Mouse (Mus musculus) stomach, embryonic 14.5 days (tissue): ENCODE data around the gene Sort1. TPM values are rescaled to one million over a fixed set of nuclear protein-coding genes. Genes with fewer than 3 reads are reported as not detected.

Experiments used
- ATAC-seq: fragments of 200-750 bp; cut with Nextera tagmentation; 2 replicates; pipeline ENCODE4 v1.8.0; 2017; ENCODE audit warnings: low read depth, moderate TSS enrichment; ENCODE audit not compliant: insufficient number of reproducible peaks, insufficient read depth, low FRiP score
- H3K27ac ChIP-seq: fragments of 300-500 bp; sonication (generic); 2 replicates; pipeline ENCODE4 v1.5.1; 2014; ENCODE audit warnings: mild to moderate bottlenecking, low read length, moderate library complexity, mixed read lengths
- H3K27me3 ChIP-seq: fragments of 300-500 bp; sonication (generic); 2 replicates; pipeline ENCODE4 v1.6.1; 2014; ENCODE audit warnings: low read length, control low read depth, mixed read lengths; ENCODE audit not compliant: control insufficient read depth, insufficient read depth
- H3K36me3 ChIP-seq: fragments of 300-500 bp; sonication (generic); 2 replicates; pipeline ENCODE4 v1.6.1; 2014; ENCODE audit warnings: mild to moderate bottlenecking, control low read depth, low read length, moderate library complexity, mixed read lengths; ENCODE audit not compliant: control insufficient read depth, insufficient read depth
- H3K4me1 ChIP-seq: fragments of 300-500 bp; sonication (generic); 2 replicates; pipeline ENCODE4 v1.6.1; 2014; ENCODE audit warnings: low read length, control low read depth, mixed read lengths; ENCODE audit not compliant: control insufficient read depth, insufficient read depth
- H3K4me2 ChIP-seq: fragments of 300-500 bp; sonication (generic); replicated peaks from 2 replicates; pipeline ENCODE4 v1.6.1; 2014; ENCODE audit warnings: low read depth, low read length, control low read depth
- H3K4me3 ChIP-seq: fragments of 300-500 bp; sonication (generic); 2 replicates; pipeline ENCODE4 v1.5.1; 2014; ENCODE audit warnings: low read depth, low read length, control low read depth
- H3K9ac ChIP-seq: fragments of 300-500 bp; sonication (generic); replicated peaks from 2 replicates; pipeline ENCODE4 v1.6.1; 2014; ENCODE audit warnings: low read depth, mild to moderate bottlenecking, control low read depth, low read length, moderate library complexity, mixed read lengths
- H3K9me3 ChIP-seq: fragments of 300-500 bp; sonication (generic); 2 replicates; pipeline ENCODE4 v1.6.1; 2016; ENCODE audit warnings: low read depth, low read length, control low read depth; ENCODE audit not compliant: control insufficient read depth
- WGBS: fragments of 180-500 bp; shearing (Covaris S2); extraction: QIAGEN DNeasy Blood & Tissue Kit; methylation state at CpG from one replicate; pipeline ENCODE4 v1.1.7; 2014; 5-methylcytosine and 5-hydroxymethylcytosine counted together
- polyA plus RNA-seq: library from polyadenylated mRNA; unstranded; fragments of >200 nt; fragmentation: Nextera tagmentation; extraction: Ambion mirVana; gene quantifications from 2 replicates; pipeline ENCODE4 v1.2.1, GENCODE M21; 2014

The Sort1 gene
- polyA plus RNA-seq, 1 experiment from 2014 or later: 12.3 TPM

DNA sequence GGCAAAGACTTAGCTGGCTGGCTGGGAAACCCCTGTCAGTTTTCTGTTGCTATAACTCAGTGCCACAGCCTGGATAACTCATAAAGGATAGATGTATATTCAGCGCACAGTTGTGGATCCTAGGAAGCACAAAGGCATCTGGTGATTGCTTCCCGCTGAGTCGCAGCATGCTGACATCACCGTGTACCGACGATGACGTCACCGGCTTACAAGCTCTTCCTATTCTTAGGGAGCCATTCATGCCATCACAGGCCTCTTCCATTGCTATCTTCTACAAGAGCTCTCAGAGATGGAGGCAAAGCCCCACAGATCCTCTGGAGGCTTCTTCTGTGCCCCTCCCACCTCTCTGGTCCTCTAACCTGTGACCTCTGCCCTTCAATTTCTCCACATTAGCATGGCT is 19.8 kb downstream of the Sort1 start:
- H3K4me2 ChIP-seq: no peak overlapping the region
- ATAC-seq: no peak
- whole genome bisulfite sequencing: 85% methylated on average over 8 of the region's 8 CpGs

DNA sequence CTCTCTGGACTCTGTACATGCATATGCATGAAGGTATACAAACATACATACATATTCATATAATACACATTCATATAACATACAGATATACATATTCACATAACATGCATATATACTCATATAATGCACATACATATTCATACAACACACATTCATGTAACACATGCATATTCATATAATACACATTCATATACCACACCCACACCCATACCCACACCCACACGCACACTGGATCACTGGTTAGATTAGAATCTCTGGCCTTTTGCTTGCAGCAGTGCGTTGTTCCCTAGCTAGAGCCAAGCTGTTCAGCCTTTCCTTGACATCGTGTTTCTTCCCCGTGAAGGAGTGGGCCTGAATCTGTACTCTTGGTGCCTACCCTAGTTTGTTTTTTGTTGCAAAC is 20.9 kb downstream of the Sort1 start:
- H3K4me2 ChIP-seq: no peak overlapping the region
- 83% methylated on average over 4 of the region's 4 CpGs for WGBS

More for the DNA sequence above, 19.8 kb downstream of the Sort1 start:
- no peaks in the 10 kb centered on the region for H3K4me1 ChIP-seq
- H3K36me3 ChIP-seq: no peaks in the 10 kb centered on the region
- no peak overlapping the region for H3K4me3 ChIP-seq
- H3K27me3 ChIP-seq: no peaks in the 10 kb centered on the region
- H3K9ac ChIP-seq: no peak overlapping the region
- H3K27ac ChIP-seq: no peak overlapping the region
- no peaks in the 10 kb centered on the region for H3K9me3 ChIP-seq

DNA sequence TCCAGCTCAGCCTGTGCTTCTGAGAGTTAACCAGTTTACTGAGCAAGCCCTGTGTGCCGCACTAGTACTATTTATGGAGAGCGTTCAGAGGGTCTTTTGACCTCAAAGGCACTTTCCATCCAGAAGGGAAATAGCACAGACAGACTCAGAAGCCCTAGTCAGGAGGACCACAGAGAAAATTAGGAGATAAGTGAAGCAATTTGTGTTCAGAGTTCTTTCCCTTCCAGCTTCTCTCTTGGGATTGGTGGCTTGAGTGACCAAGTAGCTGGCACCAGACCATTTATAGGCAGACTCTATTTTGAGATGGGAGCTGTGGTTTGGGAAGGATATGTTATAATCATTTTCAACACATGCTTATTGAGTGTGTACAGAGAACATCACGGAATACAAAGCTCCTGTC is 22.5 kb downstream of the Sort1 start:
- H3K4me1 ChIP-seq: no peaks in the 10 kb centered on the region
- no peaks in the 10 kb centered on the region for H3K9me3 ChIP-seq
- no peak overlapping the region for H3K4me2 ChIP-seq
- H3K4me3 ChIP-seq: no peak overlapping the region
- H3K27ac ChIP-seq: no peak overlapping the region
- no peak for ATAC-seq
- H3K36me3 ChIP-seq: no peaks in the 10 kb centered on the region
- H3K27me3 ChIP-seq: no peaks in the 10 kb centered on the region
- no peak overlapping the region for H3K9ac ChIP-seq
- WGBS: 62% methylated on average over 3 of the region's 3 CpGs

More for the DNA sequence above, 20.9 kb downstream of the Sort1 start:
- no peak overlapping the region for H3K9ac ChIP-seq
- H3K27me3 ChIP-seq: no peaks in the 10 kb centered on the region
- no peaks in the 10 kb centered on the region for H3K36me3 ChIP-seq
- ATAC-seq: no peak
- no peaks in the 10 kb centered on the region for H3K4me1 ChIP-seq
- H3K9me3 ChIP-seq: no peaks in the 10 kb centered on the region
- no peak overlapping the region for H3K4me3 ChIP-seq
- H3K27ac ChIP-seq: no peak overlapping the region

DNA sequence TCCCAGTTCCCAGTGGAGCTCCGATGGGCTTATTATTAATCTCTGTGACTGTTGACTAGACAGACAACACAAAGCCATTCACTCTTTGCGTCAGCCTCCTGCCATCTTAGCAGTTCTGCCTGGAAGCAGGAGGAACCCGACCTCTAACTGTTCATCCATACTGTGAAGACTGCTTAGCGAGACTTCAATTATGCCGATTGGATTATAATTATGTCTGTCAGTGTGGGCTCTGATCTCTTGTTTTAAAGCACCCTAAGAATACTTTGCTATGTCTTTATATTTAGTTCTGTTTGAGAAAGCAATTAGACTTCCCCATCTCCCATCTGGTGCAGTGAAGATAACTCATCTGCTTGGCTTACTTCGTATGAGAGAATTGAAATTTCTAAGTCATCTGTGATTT is 23.6 kb downstream of the Sort1 start:
- Histone ChIP-seq H3K4me2 (no peak overlapping the region), H3K27me3 (no peaks in the 10 kb centered on the region), H3K27ac (no peak overlapping the region), H3K9me3 (no peaks in the 10 kb centered on the region), H3K4me1 (no peaks in the 10 kb centered on the region), H3K36me3 (no peaks in the 10 kb centered on the region), H3K9ac (no peak overlapping the region), H3K4me3 (no peak overlapping the region)
- ATAC-seq: no peak
- WGBS: 80% methylated on average over 6 of the region's 6 CpGs

DNA sequence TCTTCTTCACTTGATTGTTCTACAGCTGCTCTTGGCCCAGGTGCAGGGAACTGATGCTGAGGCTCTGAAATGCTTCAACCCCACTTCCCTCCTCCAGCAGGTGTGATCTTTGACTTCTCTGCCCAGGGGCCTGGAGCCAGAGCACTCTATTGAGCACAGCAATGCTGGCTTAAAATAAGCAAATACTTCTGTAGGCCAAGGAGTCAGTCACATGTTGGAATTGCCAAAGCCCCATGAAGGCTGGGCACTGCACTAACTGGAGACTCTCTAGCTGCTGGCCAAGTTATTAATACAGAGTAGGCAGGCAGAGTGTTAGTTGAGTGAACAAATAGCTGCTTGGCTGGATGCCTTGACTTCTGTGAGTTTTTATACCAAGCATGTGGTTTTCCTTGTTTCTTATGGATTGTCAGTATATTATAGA is 27.0 kb downstream of the Sort1 start:
- Histone ChIP-seq H3K27me3 (no peaks in the 10 kb centered on the region), H3K36me3 (no peaks in the 10 kb centered on the region)
- no peak for ATAC-seq

DNA sequence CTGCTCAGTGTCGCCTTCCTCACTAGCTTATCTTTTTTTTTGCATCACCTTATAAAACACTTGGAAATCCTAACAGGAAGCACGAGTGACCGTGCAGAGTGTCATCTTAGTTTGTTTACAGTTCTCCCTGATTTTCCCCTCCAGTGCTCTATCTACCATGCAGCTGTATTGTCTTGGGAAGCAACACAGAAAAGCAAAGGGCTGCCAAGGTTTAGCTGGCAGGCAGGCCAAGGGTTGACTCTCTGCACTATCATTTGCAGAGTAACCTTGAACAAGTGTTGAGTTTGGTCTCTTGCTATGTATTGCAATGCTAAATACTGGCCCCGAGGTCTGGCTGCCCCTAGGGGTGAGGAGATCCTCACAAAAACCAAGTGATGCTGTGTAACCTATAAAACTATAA is 27.8 kb downstream of the Sort1 start:
- H3K4me2 ChIP-seq: no peak overlapping the region
- no peaks in the 10 kb centered on the region for H3K4me1 ChIP-seq
- ATAC-seq: no peak
- 71% methylated on average over 4 of the region's 4 CpGs for WGBS
- H3K9me3 ChIP-seq: no peaks in the 10 kb centered on the region
- H3K27me3 ChIP-seq: no peaks in the 10 kb centered on the region
- no peak overlapping the region for H3K4me3 ChIP-seq
- H3K9ac ChIP-seq: no peak overlapping the region
- H3K36me3 ChIP-seq: no peaks in the 10 kb centered on the region
- no peak overlapping the region for H3K27ac ChIP-seq

More for the DNA sequence above, 27.0 kb downstream of the Sort1 start:
- H3K9me3 ChIP-seq: no peaks in the 10 kb centered on the region
- H3K4me2 ChIP-seq: no peak overlapping the region
- H3K4me1 ChIP-seq: no peaks in the 10 kb centered on the region
- H3K27ac ChIP-seq: no peak overlapping the region
- no peak overlapping the region for H3K4me3 ChIP-seq
- no peak overlapping the region for H3K9ac ChIP-seq

DNA sequence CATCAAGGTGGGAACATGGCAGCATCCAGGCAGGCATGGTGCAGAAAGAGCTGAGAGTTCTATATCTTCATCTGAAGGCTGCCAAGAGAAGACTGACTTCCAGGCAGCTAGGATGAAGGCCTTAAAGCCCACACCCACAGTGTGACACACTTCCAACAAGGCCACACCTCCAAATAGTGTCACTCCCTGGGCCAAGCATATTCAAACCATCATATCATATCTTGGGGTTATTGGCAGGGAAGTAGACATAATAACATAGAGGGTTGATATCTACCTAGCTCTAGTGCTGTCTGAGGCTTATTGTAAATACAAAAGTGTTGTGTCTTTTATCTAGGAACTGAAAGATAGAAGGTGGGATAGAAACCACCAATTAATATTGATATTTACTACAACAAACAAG is 28.5 kb downstream of the Sort1 start:
- H3K27me3 ChIP-seq: no peaks in the 10 kb centered on the region
- H3K9me3 ChIP-seq: no peaks in the 10 kb centered on the region
- ATAC-seq: no peak
- H3K4me3 ChIP-seq: no peak overlapping the region
- no peaks in the 10 kb centered on the region for H3K36me3 ChIP-seq
- H3K4me2 ChIP-seq: no peak overlapping the region
- no peak overlapping the region for H3K9ac ChIP-seq
- H3K4me1 ChIP-seq: no peaks in the 10 kb centered on the region
- no peak overlapping the region for H3K27ac ChIP-seq

DNA sequence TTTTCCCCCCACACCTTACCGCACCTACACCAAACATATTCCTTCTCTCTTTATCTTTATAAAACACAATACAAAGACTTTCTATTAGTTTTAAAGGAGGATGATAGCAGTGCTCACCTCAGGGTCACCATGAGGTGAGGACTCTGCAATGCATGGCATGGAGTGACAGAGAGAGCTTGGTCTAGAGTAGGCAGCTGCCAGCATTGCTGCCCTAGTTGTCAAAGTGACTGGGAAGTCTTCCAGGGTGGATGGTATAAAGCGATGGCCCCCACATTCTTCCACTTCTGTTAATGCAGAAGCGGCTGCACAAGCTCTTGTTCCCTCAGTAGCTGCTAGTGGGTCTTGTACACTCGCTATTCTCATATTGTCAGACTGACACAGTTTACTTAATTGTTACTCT is 29.3 kb downstream of the Sort1 start:
- Histone ChIP-seq H3K4me2 (no peak overlapping the region), H3K4me1 (no peaks in the 10 kb centered on the region), H3K4me3 (no peak overlapping the region), H3K9me3 (no peaks in the 10 kb centered on the region), H3K9ac (no peak overlapping the region), H3K27me3 (no peaks in the 10 kb centered on the region), H3K36me3 (no peaks in the 10 kb centered on the region), H3K27ac (no peak overlapping the region)
- 78% methylated on average over 4 of the region's 4 CpGs for WGBS
- ATAC-seq: no peak

DNA sequence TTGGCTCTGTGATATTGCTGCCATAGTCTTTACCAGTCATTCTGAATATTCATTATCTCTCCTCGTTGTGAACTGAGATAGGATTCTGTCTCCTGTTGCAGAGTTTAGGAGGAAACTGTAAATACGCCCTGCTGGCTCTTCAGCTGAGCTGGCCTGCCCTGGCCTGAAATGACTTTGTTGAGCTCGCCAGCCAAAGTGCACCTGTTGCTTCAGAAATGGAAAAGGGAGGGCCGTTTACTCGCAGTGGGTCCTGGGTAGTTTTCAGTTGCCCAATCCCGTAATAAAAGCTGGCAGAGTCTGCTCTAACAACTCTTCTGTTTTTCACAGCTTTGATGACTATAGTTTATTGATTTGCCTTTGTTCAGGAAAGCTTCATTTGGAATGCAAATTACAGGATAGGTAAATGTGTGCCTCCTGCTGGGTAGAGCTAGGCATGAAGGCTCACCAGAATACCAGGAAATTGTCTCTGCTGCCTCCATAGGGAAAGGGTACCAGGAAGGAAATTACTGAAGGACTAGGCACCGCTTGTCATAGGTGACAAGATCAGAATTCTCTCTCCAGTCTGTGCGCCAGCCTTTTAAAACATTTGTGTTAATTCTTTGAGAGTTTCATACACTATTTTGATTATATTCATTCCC is 30.3 kb downstream of the Sort1 start:
- Histone ChIP-seq H3K4me2 (no peak overlapping the region), H3K4me1 (no peaks in the 10 kb centered on the region), H3K36me3 (no peaks in the 10 kb centered on the region), H3K27me3 (no peaks in the 10 kb centered on the region), H3K9ac (no peak overlapping the region), H3K27ac (no peak overlapping the region), H3K4me3 (no peak overlapping the region), H3K9me3 (no peaks in the 10 kb centered on the region)
- no peak for ATAC-seq
- 63% methylated on average over 8 of the region's 8 CpGs for WGBS
